Mouse (Mus musculus): ENCODE data around the gene Tmem145.

Tmem145 gene

GRCm38 (mm10) chr7:25275555-25276298, 30.2 kb upstream of the Tmem145 start:
- DNase-seq, result no peak

- peak in 1 of 2 experiments; percentile 18 for DNase-seq
Observed at GRCm38 (mm10) chr7:25277405-25277804, 28.5 kb upstream of the Tmem145 start.

GRCm38 (mm10) chr7:25277998-25278340, 27.9 kb upstream of the Tmem145 start:
- no peak for DNase-seq

- DNase-seq, result peak; percentile 89 to 90
Observed at GRCm38 (mm10) chr7:25278341-25279075, 27.4 kb upstream of the Tmem145 start.

GRCm38 (mm10) chr7:25279076-25279860, 26.6 kb upstream of the Tmem145 start:
- peak; percentile 94 to 95 for DNase-seq

- peak in 1 of 2 experiments; percentile 64 for DNase-seq
Observed at GRCm38 (mm10) chr7:25279861-25280791, 25.8 kb upstream of the Tmem145 start.

- no peak for DNase-seq
Observed at GRCm38 (mm10) chr7:25281166-25281733, 24.7 kb upstream of the Tmem145 start.

- DNase-seq, result peak; percentile 99
Observed at GRCm38 (mm10) chr7:25281734-25282601, 23.9 kb upstream of the Tmem145 start.

GRCm38 (mm10) chr7:25282731-25283211, 23.1 kb upstream of the Tmem145 start:
- DNase-seq, result peak; percentile 67 to 70

GRCm38 (mm10) chr7:25283637-25284036, 22.3 kb upstream of the Tmem145 start:
- DNase-seq, result peak; percentile 30 to 37

- DNase-seq, result peak; percentile 21 to 25
Observed at GRCm38 (mm10) chr7:25284171-25284570, 21.7 kb upstream of the Tmem145 start.

GRCm38 (mm10) chr7:25284766-25285165, 21.1 kb upstream of the Tmem145 start:
- DNase-seq, result peak; percentile 39 to 67

- peak in 1 of 2 experiments; percentile 27 for DNase-seq
Observed at GRCm38 (mm10) chr7:25285511-25286238, 20.2 kb upstream of the Tmem145 start.

GRCm38 (mm10) chr7:25286989-25287388, 18.9 kb upstream of the Tmem145 start:
- peak in 1 of 2 experiments; percentile 35 for DNase-seq

- peak in 1 of 2 experiments; percentile 7 for DNase-seq
Observed at GRCm38 (mm10) chr7:25288011-25288410, 17.9 kb upstream of the Tmem145 start.

- no peak for DNase-seq
Observed at GRCm38 (mm10) chr7:25288721-25289120, 17.2 kb upstream of the Tmem145 start.

- peak in 1 of 2 experiments; percentile 7 for DNase-seq
Observed at GRCm38 (mm10) chr7:25289925-25290324, 16.0 kb upstream of the Tmem145 start.

GRCm38 (mm10) chr7:25290463-25290862, 15.4 kb upstream of the Tmem145 start:
- no peak for DNase-seq

- DNase-seq, result peak; percentile 58 to 79
Observed at GRCm38 (mm10) chr7:25290911-25291310, 15.0 kb upstream of the Tmem145 start.

- DNase-seq, result peak in 1 of 2 experiments; percentile 46
Observed at GRCm38 (mm10) chr7:25292107-25292506, 13.8 kb upstream of the Tmem145 start.

Measured in cerebellum, postnatal 25 days (tissue).